Mouse (Mus musculus) frontal cortex, adult (tissue): ENCODE results near the gene Gm26602.
"Not testable (repeated sequence)": the region's sequence is repeated elsewhere in the genome, so short reads cannot be mapped to it uniquely, and the experiment has no call there.

Experiments used
- ATAC-seq: cut with Nextera tagmentation; 2 replicates; pipeline ENCODE4 v1.9.2; 2017; ENCODE audit warnings: mild to moderate bottlenecking, moderate library complexity, mixed read lengths; ENCODE audit not compliant: low TSS enrichment

Gm26602 gene

DNA sequence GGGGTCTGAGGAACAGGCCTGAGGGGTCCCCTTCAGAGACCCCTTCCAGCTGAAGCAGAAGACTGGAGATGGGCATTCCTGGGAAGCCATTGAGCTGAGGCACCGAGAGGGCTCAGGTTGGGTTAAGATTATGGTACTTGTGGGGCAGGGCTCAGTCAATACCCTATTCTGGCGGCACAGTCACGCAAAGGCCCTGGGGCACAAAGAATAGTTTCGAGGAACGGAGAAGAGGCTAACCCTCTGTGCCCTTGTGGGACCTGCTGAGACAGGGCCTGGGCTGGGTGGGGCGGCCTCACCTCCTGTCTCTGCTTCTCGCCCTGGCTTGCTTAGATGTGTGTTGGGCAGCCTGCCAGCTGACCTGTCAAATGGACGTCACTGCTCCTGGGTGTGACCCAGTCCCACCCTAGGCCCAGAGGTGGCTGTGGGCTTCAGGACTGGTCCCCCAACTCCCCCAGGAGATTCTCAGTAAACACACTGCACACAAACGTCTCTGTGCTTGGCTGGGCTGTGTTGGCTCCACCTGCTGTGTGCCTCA, 22.6 kb downstream of the Gm26602 start:
- no peak for ATAC-seq

DNA sequence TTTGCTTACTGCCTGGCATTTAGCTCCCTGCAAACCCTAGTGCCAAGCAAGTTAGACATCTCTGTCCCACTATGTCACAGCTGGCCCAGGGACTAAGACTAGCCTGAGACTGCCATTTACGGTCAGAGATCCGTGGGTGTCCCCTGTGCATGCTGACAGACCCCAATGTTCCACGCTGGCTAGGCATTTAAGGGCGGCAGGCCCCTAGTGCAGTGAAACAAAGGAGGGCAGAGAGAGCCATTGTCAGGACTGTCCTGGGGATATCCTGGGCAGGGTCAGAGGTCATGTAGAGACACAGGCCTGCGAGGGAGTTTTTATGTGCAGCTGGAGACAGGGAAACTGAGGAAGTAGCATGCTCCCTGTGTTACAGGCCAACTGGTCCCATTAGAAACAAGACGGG, 23.2 kb downstream of the Gm26602 start:
- ATAC-seq, result no peak

DNA sequence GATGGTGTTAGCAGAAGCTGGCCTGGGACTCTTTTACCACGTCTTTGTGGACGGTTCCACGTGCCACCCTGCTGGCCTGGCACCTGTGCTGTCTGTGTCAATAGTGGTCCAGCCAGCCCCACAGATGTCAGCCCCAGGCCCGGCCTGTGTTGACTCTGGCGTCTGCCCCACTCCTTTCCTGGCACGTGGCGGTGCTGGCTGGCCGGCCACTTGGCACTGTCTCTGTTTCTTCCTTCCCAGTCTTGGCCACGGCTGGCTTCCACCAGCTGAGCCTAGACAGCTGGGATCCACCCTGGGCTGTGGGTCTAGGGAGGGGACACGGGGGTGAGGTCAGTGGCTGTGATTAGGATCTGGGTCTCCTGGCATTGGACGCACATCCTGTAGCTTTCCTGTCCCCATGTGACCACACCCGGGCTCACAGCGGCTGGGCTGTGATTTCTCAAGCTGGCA, 23.6 kb downstream of the Gm26602 start:
- peak; percentile 60 for ATAC-seq

DNA sequence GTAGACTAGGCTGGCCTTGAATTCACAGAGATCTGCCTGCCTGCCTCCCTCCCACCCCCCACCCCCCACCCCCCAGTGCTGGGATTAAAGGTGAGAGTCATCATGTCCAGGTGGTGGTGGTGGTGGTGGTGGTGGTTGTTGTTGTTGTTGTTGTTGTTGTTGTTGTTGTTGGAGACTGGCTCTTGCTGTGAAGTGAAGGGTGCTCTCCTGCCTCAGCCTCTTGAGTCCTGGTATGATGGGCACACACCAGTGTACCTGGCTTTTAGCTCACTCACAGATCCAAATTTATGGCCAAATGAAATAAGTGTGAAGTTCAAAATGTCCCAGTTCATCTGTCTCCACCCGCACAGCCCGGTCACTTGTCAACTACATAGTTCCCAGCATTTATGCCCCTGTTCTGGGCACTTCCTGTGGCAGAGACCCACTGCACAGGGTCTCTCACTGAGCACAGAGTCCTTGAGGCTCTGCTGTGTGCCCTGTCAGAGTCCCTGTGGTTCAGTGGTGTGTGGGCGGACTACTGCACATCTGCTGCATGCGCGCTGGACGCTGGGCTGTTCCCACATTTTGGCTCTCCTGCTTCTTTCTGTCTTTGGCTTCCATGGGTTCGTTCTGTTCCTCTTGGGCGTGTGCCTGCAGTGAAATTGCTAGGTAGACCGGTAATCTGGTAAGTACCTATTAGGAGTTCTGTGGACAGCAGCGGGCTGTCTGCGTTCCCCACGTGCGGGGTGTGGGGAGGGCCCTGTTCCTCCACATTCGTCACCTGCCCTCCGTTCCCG, 24.3 kb downstream of the Gm26602 start:
- no peak for ATAC-seq

DNA sequence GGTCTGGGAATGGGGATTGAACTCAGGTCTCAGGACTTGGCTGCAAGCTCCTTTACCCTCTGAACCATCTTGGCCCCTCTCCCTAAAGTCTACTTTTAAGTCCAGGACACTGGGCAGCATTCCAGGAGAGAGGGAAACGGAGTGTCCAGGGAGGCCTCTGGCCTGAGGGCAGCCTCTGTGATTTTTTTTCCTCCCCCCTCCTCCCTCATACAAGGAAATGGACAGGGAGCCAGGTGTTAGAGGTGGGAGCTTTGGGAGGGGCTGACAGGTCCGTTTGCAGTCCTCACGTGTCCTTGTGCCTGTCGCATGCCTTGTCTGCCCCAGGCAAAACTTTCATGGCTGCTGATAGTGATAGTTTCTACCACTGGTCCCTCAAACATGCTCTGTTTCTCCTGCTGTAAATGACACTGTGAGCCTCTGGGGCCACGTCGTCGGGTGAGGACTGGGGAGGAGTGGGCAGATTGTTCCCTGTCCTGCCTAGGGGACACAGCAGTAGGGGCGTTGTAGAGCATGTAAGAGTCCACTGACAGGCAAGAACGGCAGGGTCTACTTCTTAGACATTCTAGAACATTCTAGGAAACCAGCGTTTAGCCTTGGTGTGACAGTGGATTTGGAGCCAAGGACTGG, 25.7 kb downstream of the Gm26602 start:
- ATAC-seq, result no peak

DNA sequence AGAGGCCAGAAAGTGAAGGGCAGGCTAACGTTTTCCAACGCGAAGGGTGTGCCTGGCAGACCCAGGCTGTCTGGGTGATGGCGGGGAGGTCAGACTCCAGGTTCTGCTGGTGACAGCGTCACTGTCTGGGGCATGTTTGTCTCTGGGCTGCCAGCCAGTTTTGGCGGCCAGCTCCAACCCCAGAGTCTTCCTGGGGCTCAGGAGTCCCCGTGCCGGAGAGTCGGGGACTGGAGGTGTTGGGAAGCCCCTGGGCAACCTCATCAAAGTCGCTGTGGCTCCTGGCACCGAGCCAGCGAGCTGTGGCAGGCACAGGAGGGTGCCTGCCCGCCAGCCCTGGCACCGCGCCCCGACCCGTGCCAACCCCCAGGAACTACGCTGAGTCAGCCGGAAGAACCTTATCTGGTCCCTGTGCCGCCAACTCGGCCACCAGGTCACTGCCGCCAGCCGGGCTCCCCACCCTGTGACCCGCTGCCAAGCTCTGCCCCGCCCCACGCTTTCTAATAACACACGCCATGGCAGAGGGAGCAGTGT, 26.3 kb downstream of the Gm26602 start:
- no peak for ATAC-seq

DNA sequence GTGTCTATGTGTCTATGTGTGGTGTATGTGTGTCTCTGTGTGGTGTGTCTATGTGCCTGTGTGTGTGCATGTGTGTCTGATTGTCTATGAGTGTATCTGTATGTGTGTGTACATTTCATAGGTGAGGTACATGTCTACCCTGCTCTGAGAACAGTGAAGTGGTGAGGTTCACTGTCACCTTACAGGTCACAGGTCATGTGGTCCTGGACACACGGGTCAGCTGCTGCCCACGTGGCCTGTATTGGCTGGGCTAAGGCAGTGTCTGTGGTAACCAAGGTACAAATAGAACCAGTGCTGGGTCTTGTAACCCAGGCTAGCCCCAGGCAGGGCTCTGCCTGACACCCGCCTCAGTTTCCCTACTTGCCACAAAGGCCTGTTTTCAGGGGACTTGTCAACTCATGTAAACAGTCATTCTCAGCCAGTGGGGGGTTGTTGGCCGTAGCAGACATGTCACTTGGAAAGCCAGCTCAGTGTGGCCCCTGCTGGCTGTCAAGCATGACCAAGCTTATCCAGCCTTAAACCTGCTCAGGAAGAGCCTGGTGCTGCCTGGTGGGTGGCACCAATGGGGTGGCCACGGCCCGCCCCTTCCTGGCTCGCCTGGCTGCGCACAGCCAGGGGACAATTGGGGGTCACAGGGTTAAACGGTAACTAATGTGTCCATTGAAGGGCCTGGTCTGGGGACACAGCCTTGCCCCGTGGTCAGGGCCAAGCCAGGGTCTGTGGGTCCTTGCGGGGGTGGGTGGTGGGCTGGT, 27.3 kb downstream of the Gm26602 start:
- ATAC-seq, result no peak

DNA sequence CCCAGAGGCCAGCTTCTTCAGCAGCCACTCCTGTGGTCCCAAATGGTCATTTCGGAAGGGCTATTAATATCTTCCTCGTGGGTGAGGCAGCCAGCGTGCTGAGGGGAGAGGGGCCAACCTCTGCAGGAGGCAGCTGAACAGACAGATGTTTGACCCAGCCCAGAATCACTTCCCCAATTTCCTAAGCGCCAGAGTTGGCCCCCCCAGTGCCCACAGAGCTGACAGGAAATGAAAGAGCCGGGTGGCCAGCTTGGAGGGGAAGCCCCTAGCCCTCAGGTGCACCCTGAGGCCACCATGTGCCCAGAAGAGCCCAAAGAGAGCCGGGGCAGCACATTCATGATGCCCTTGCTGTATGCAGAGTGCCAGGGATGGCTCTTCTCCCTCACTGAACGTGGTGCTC, 30.1 kb downstream of the Gm26602 start:
- ATAC-seq, result no peak

DNA sequence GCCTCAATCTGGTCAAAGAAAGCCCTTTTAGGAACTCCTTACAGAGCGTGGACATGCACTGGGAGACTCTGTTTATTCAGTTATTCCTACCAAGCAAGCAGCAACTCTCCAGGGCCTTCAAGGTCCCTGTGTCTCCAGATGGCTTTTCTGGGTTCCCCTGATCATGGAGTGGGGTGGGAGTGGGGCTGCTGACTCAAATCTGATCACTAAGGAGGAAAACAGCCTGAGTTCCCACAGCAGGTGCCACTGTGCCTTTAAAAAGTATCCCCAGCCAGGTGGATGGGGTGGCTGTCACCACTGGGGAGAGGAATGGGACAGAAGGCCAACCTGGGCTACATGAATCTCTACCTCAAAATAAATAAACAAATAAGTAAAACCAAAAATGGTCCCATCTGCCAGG, 32.3 kb downstream of the Gm26602 start:
- no peak for ATAC-seq

DNA sequence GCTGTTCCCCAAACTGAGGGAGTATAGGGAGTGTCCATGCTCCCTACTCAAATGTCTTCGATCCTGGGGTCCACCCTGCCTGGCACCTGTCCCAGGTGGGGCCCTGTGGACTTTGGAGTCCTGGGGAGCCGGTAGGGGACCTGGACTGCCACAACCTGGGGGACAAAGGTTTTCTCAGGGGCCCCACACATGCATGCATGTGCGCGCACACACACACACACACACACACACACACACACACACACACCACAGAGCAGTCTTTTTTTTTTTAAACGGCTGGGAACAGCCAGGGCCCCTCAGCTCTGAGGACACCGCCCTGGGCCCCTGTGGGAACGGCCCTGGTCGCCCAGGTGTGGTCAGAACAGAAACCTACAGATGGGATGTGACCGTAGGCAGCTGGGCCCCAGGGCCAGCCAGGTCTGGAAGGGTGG, 32.8 kb downstream of the Gm26602 start:
- no peak for ATAC-seq

DNA sequence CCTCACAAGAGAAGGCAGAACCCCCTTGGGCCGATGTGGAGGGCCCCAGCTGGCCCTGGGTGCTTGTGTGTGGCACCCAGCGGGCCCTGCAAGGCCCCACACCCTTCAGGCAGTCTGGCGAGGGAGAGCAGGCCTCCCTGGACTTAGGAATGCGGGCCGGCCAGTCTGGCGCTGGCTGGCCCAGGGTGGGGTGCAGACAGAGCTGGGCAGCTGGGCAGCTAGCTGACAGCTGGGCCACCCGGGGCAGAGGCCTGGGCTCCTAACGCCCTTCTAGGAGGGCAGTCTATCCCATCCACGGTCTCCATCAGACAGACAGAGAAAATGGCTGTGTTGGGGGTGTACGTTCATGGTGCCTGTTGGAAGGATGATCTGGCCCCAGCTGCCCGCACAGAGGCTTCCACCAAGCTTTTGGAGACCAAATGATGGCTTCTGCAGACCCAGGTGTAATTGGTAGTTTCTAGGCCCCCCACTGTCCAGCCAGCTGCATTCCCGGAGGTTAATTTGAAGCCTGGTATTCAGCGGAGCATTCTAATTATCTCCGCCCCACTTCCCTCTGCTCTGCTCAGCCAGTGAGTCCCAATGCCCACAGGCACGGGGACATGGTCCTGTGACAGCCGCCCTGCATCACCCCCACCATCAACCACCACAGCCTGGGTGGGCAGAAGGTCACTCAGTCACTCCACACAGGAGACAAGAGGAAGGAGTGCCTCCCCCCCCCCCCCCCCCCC, 35.0 kb downstream of the Gm26602 start:
- ATAC-seq, result no peak

DNA sequence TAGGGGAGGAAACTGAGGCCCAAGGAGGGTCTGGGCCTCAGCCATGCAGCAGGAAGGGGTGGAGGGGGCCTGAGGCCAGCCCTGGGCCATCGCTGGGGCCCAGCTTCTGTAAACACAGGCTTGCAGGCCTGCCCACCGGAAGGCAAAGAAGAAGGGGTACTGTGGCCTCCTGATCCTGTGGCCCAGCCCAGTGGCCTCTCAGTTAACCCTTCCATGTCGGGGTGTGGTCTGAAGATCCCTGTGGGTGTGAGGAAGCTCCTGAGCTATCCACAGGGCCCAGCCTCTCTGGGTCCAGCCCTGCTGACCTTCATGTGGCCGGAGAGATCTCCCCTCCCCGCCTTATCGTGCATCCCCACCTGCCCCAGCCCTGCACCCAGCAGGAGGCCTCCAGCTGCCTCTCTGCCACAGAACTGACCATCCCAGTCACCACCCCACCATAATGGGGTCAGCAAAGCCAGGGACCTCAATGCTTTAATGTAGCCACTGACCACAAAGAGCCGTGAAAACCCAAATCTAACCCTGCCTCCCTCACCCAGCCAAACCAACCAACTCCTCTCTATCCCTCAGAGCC, 36.2 kb downstream of the Gm26602 start:
- no peak for ATAC-seq

DNA sequence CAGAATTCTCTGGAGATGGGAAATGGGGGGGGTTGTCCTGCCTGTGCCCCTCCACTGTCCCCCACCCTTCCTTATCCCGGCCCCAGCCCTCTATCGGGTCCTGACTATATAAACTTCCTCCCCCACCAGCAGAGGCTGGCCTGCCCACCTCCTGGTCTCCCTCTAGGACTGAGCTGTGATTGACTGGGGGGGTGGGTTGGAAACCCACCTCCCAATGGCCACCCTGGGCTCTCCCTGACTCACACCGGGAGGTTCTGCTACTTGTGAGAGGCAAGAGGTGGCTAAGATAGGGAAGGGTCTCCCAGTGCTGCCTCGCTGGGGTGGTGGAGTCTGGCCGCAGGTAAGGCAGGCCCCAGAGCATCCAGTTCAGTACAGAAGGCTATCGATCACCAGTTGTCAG, 36.8 kb downstream of the Gm26602 start:
- no peak for ATAC-seq

DNA sequence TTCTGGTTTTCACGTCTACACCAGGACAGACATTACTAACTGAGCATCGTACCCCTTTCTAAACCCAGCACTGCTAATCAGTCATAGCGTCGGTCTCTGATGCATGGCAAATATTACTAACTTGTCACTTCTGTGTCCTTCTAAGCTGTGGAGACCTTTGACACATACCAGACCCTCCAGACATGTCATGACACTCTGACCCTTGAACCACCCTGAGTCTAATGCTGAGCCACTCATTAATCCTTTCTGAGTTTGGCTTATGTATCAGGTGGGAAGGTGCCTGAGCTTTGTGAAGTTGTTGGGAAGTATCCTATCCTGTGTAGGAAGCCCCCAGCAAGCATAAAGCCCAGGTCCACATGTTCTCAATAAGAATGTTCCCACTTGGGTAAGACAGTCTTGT, 39.2 kb downstream of the Gm26602 start:
- ATAC-seq, result no peak

DNA sequence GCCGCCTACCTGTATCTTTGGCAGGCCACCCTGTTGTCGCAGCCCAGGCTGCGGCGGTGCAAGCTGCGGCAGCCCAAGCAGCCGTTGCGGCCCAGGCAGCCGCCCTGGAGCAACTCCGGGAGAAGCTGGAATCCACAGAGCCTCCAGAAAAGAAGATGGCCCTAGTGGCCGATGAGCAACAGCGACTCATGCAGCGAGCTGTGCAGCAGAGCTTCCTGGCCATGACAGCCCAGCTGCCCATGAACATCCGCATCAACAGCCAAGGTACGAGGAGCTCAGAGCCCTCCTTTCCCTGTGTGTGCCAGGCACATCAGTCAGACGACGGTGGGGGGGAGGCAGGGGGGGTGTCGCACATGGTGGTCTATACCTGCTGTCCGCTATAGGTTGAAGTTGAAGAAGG, 40.0 kb downstream of the Gm26602 start:
- no peak for ATAC-seq

DNA sequence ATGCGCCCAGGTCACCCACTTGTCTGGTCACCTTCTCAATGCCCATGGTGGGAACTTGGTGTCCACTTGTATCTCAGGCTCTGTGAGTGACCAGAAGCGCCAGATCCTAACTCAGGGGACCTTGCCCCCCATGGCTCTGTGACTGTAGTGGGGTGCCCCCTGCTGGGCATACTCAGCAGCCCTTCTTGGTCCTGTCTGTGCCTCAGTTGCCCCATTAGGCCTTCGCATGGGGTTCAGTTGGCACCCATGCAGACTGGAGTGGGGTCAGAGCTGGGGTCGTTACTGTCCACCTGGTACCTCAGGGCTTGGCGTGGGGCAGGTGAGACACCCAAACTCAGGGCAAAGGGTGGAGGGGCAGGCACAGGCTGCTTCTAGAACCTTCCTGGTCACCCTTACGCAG, 43.3 kb downstream of the Gm26602 start:
- no peak for ATAC-seq

DNA sequence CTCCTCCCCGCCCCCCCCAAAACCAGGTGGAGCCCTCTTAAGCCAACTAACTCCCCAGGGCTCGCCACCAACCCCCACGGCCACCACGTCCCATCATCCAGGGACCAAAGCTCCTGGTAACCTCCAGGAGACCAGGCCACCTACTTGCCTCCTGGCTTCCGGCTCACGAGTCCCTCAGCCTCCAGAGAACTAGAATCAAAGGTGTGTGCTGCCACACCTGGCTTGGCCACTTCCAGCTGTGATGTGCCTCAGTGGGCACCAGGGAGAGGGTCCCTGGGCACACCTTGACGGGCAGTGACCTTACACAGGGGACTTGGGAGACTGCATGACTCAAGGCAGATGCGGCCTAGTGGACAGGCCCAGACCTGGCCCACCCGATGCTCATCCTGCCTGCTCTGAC, 45.0 kb downstream of the Gm26602 start:
- ATAC-seq, result no peak

DNA sequence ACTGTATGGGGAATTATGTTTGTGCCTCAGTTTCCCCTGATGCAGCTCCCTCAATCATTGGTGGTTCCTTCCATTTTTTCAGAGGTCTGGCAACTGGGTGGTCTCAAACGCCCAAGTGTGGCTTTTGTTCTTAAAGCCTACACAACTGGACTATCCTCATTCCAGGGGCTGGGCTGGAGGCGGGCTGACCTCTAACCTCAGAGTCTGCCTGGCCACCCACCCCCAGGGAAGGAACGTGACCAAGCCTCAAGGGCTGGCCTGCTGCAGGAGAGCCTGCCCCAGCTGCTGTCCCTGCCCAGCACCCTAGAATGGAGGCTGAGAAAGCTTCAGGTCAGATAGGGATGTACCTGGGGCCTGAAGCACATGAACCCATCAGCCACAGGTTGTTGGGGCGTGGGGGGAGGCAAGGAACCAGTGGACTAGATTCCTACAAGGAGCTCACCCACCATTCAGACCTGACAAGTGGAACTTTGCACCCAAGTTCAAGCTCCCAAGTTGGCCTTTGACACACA, 46.0 kb downstream of the Gm26602 start:
- ATAC-seq, result no peak

DNA sequence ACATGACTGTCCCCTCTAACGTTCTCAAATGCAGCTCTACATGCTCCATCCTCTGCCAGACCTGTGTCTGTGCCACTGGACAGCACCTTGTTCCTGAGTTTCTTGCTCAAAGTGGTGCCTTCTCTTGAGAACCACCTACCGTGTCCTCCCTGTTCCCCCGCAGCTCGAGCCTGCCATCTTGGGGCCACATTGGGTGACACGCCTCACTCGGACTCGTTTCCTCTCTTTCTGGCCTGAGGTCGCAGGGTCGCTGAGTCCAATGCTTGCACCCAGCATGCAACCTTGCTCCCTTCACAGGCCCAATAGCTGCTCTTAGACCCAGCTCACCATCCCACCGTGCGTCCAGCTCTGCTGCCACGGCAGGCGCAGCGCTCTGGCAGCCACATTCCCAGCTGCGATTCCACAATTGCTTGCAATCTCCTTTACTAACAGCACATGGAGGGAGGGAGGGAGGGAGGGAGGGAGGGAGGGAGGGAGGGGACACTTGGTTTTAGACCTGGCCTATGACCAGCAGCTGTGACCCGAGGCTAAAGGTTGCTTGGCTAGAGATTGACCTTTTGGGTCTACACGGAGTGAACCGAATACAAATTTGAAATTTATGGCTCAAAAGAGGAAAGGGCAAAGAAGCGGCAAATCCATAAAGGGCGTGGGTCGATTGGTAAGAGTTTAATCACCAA, 47.6 kb downstream of the Gm26602 start:
- 0 out of 2 replicates have a peak, but pooled peaks have one; percentile 32 for ATAC-seq

DNA sequence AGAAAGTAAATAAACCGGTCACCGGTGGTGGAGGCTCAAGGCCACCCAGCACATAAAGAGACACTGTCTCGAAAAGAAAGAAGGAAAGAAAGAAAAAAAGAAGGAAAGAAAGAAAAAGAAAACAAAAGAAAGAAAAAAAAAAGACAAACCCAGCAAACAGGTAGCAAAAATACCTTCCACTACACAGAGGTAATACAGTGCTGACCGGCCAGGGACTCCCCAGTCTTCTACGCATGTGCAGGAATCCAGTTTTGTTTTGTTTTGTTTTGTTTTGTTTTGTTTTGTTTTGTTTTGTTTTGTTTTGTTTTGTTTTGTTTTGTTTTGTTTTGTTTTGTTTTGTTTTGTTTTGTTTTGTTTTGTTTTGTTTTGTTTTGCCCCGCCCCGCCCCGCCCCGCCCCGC, 48.8 kb downstream of the Gm26602 start:
- ATAC-seq, result not testable (repeated sequence)
